Mouse (Mus musculus) C2C12 (cell line): Measurements from ENCODE around the gene Fxyd3. TPM values are rescaled to one million over a fixed set of nuclear protein-coding genes. Genes with fewer than 3 reads are reported as not detected.

Source experiments
- H3K27me3 ChIP-seq: one replicate; pipeline ENCODE4 v1.6.1; 2011; ENCODE audit not compliant: control insufficient read depth, insufficient read depth, insufficient read length
- H3K36me3 ChIP-seq: one replicate; pipeline ENCODE4 v1.6.1; 2011; ENCODE audit not compliant: control insufficient read depth, insufficient read depth
- H3K4me3 ChIP-seq: one replicate; pipeline ENCODE4 v1.5.1; 2011; ENCODE audit warnings: mild to moderate bottlenecking, control low read depth; ENCODE audit not compliant: poor library complexity, insufficient read depth, severe bottlenecking
- H3K79me2 ChIP-seq: one replicate; pipeline ENCODE4 v1.6.1; 2011; ENCODE audit not compliant: control insufficient read depth, insufficient read depth
- H3K79me3 ChIP-seq: one replicate; pipeline ENCODE4 v1.6.1; 2011; ENCODE audit warnings: low read depth, control low read depth
- H3ac ChIP-seq: one replicate; pipeline ENCODE3; 2011; ENCODE audit warnings: low read depth; ENCODE audit not compliant: control insufficient read depth, insufficient read length
- CEBPB ChIP-seq: IDR thresholded peaks from one replicate; pipeline ENCODE4 v1.6.1; 2011; ENCODE audit warnings: low read depth, mild to moderate bottlenecking, control low read depth, moderate library complexity
- CTCF ChIP-seq: IDR thresholded peaks from one replicate; pipeline ENCODE4 v1.5.1; 2011; ENCODE audit not compliant: control insufficient read depth, insufficient read depth, insufficient read length
- FOSL1 ChIP-seq: IDR thresholded peaks from one replicate; pipeline ENCODE4 v1.8.0; 2011; ENCODE audit warnings: mild to moderate bottlenecking, low read length; ENCODE audit not compliant: poor library complexity, insufficient read depth, severe bottlenecking
- MAX ChIP-seq: IDR thresholded peaks from one replicate; pipeline ENCODE4 v1.6.1; 2011; ENCODE audit warnings: mild to moderate bottlenecking, control low read depth
- MYOD1 ChIP-seq: IDR thresholded peaks from one replicate; pipeline ENCODE4 v1.6.1; 2011; ENCODE audit warnings: low read depth; ENCODE audit not compliant: control insufficient read depth, insufficient read length
- MYOG ChIP-seq: IDR thresholded peaks from one replicate; pipeline ENCODE4 v1.6.1; 2011; ENCODE audit not compliant: control insufficient read depth, insufficient read length; ENCODE audit errors: extremely low read depth
- USF1 ChIP-seq: IDR thresholded peaks from one replicate; pipeline ENCODE4 v1.6.1; 2011; ENCODE audit warnings: low read depth, mild to moderate bottlenecking, control low read depth, moderate library complexity
- polyA plus RNA-seq: library from polyadenylated mRNA; unstranded; fragments of >200 nt; fragmentation: generic; extraction: Trizol; gene quantifications from one replicate; pipeline ENCODE4 v1.2.1, GENCODE M21; 2012; ENCODE audit warnings: missing spikeins

Fxyd3 gene
- polyA plus RNA-seq, 1 experiment = 0.04 TPM

GRCm38 (mm10) chr7:31081106-31081505, 4.6 kb upstream of the Fxyd3 start:
- no peaks in the 10 kb centered on the region for H3K79me3 ChIP-seq
- TF ChIP-seq MAX (no peak), CTCF (no peak), FOSL1 (no peak), MYOD1 (no peak), CEBPB (no peak), USF1 (no peak), MYOG (no peak)
- H3K27me3 ChIP-seq = peaks cover 5% of the 10 kb centered on the region
- H3ac ChIP-seq = no peak overlapping the region
- H3K36me3 ChIP-seq = no peaks in the 10 kb centered on the region
- H3K4me3 ChIP-seq = no peak overlapping the region
- H3K79me2 ChIP-seq = no peaks in the 10 kb centered on the region

GRCm38 (mm10) chr7:31080611-31081010, 4.1 kb upstream of the Fxyd3 start:
- Histone ChIP-seq H3K36me3 (no peaks in the 10 kb centered on the region), H3ac (no peak overlapping the region), H3K27me3 (peaks cover 9% of the 10 kb centered on the region), H3K79me2 (no peaks in the 10 kb centered on the region), H3K4me3 (no peak overlapping the region), H3K79me3 (no peaks in the 10 kb centered on the region)
- TF ChIP-seq FOSL1 = no peak

DNA sequence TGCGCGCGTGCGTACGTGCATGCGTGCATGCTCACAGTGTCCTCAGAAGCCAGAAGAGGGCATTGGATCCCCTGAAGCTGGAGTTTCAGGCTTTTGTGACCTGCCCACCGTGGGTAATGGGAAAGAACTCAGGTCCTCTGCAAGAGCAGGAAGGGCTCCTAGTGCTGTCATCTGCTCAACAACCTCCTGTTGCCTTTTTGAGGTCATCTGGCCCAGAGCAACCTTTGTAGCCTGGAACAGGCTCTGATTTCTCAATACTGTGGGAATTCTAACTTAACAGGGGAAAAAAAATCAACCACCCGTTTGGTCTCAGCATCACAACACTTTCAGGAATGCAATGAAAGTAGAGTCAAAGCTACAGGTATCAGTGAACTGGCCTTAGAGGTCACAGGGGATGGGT, 3.2 kb upstream of the Fxyd3 start:
- TF ChIP-seq CTCF = no peak
- TF ChIP-seq MYOG = no peak
- TF ChIP-seq CEBPB = no peak
- no peak for TF ChIP-seq MYOD1
- TF ChIP-seq FOSL1 = no peak
- no peak for TF ChIP-seq MAX
- no peak for TF ChIP-seq USF1
- H3K36me3 ChIP-seq = no peaks in the 10 kb centered on the region
- no peaks in the 10 kb centered on the region for H3K79me2 ChIP-seq
- no peak overlapping the region for H3ac ChIP-seq
- H3K27me3 ChIP-seq = peaks cover 11% of the 10 kb centered on the region
- no peak overlapping the region for H3K4me3 ChIP-seq
- H3K79me3 ChIP-seq = no peaks in the 10 kb centered on the region

DNA sequence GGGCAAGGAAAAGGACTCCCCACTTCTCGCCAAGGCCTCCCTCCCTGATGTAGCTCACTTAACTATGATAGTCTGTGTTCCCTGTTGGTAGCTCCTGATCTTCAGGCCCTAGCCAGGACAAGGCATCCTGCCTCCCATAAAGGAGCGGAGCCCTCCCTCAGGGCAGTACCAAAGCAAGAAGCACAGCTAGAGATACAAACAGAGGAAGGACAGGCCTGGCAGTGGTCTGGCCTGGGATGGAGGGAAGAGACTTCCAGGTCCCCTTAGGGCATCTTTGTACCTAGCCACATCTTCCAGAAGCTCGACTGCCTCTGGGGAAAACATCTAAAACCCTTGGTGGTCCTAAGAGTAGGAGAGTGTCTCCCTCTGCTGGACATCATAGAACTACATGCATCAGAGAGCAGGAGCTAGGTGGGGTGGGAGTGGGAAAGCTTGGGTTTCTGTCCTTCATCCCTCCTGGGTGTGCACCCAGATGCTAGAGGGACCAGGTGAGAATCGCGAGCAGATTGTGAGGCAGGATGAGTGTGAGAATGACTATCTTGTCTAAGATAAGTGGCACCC, 1.5 kb upstream of the Fxyd3 start:
- no peak for TF ChIP-seq USF1
- TF ChIP-seq MYOD1 = no peak
- no peak for TF ChIP-seq MYOG
- TF ChIP-seq CEBPB = no peak
- TF ChIP-seq FOSL1 = no peak
- no peak for TF ChIP-seq CTCF
- TF ChIP-seq MAX = no peak
- Histone ChIP-seq H3K79me3 (no peaks in the 10 kb centered on the region), H3ac (no peak overlapping the region), H3K27me3 (peaks cover 11% of the 10 kb centered on the region), H3K79me2 (no peaks in the 10 kb centered on the region), H3K4me3 (no peak overlapping the region), H3K36me3 (no peaks in the 10 kb centered on the region)

DNA sequence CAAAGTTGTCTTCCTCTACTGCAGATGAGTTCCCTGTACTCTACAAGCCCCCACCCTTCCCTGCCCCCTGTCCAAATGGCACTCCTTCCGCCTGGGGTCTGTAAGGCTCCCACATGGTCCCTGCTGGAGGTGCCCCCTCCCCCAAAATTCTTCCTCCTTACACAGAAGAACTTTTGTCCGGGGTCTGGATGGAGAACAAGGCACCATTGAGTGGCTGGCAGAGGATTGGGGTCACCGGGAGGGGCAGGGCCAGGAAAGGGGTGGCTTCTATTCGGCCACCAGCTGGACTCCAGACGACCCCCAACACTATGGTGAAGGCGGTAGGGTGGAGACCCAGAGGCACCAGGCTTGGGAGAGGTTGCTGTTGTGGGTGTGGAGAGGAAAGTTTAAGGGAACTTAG, 966 bp upstream of the Fxyd3 start:
- peaks cover 11% of the 10 kb centered on the region for H3K27me3 ChIP-seq
- H3K4me3 ChIP-seq = no peak overlapping the region
- no peaks in the 10 kb centered on the region for H3K36me3 ChIP-seq
- TF ChIP-seq CEBPB (no peak), USF1 (no peak), MYOG (no peak), MYOD1 (no peak), MAX (no peak)
- no peak overlapping the region for H3ac ChIP-seq
- H3K79me2 ChIP-seq = no peaks in the 10 kb centered on the region
- no peaks in the 10 kb centered on the region for H3K79me3 ChIP-seq

- no peak overlapping the region for H3K4me3 ChIP-seq
- peaks cover 22% of the 10 kb centered on the region for H3K27me3 ChIP-seq
- H3K36me3 ChIP-seq = no peaks in the 10 kb centered on the region
- H3ac ChIP-seq = no peak overlapping the region
- no peak for TF ChIP-seq CTCF
- no peak for TF ChIP-seq CEBPB
- TF ChIP-seq FOSL1 = no peak
- TF ChIP-seq USF1 = no peak
- TF ChIP-seq MYOD1 = no peak
- TF ChIP-seq MYOG = no peak
- TF ChIP-seq MAX = no peak
- no peaks in the 10 kb centered on the region for H3K79me3 ChIP-seq
- H3K79me2 ChIP-seq = no peaks in the 10 kb centered on the region
These were observed 1.8 kb downstream of the Fxyd3 start for GRCm38 (mm10) chr7:31074713-31075069.
